Mouse (Mus musculus) layer of hippocampus, adult 18-20 months (tissue): Measurements from ENCODE around the gene Coro7. TPM values are rescaled to one million over a fixed set of nuclear protein-coding genes. Genes with fewer than 3 reads are reported as not detected.
A peak's percentile ranks its signal among the peaks of the same experiment; 100 is the strongest.
"Not testable (repeated sequence)": the region's sequence is repeated elsewhere in the genome, so short reads cannot be mapped to it uniquely, and the experiment has no call there.

ENCODE experiments used
- DNase-seq, 2 experiments: peaks; one replicate each; pipeline ENCODE4 v3.0.0; 2022; ENCODE audit warnings: low spot score in 2 of 2
- long read RNA-seq: library from polyadenylated mRNA; stranded (forward); transcript quantifications from one replicate; pipeline ENCODE4 v2.0.0, GENCODE M21; 2021
- total RNA-seq, 2 experiments: library from RNA; stranded (reverse); gene quantifications; 2 replicates each; pipeline ENCODE4 v1.2.3; 2021

Gene Coro7
- 10 to 100 TPM; 79.0 to 95.7 TPM for total RNA-seq
- long read RNA-seq, full-length matches to known transcripts: 46 of 119 reads
- long read RNA-seq, partial matches to known transcripts: 54 of 119 reads
- long read RNA-seq, other reads (novel, unspliced or antisense): 19 of 119 reads

GRCm38 (mm10) chr16:4679121-4680018 is at the start of gene Coro7:
Gene Coro7 (minus strand): TSS chr16:4679777.
- DNase-seq: peak; percentile 82 to 93

DNA sequence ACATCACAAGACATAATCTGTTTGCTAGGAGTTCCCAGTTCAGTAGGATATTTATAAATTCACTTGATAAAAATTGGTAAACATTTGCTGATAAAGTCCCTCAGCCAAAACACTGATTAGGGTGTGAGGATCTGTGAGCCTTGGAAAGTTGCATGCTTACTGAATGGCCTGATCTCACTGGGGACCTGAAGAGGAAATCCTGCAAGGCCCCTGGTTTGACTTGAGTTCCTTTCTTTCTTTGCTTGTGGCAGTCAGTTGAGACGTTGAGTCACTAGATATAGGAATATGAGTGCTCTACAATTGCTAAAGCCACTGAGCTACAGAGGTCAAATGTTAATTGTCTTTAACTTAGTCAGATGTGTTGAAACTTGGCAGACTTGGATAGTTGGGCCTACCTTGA is 48.4 kb upstream of the Coro7 start:
- no peak for DNase-seq

GRCm38 (mm10) chr16:4727526-4727925 is 47.9 kb upstream of the Coro7 start:
- DNase-seq: no peak

DNA sequence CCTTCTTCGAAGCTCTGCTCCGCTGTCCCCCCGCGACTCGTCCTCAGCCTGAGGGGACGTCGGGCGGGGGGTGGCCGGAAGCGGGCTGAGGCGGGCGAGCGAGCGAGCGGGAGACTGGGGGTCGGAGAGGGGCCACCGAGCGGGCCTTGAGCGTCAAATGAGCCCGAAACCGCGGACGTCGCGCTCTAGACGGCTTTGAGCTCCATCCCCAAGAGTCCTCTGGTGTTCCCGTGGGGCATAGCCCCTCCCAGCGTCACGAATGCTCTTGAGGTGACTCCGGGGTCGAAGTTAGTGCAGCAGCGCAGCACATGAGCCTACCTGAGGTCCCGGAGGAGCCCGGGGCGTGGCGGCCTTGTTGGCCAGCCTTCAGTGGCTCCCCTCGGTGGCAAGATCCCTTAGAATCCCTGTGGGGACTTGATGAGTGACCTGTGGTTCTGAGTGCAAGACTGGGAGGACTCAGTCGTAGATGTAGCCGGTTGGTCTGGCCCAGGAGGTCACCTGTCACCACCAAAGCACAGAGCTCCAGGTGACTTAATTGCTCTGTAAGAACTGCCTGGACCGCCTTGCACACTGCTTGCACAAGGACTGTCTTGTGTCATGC is 47.1 kb upstream of the Coro7 start:
- no peak for DNase-seq

DNA sequence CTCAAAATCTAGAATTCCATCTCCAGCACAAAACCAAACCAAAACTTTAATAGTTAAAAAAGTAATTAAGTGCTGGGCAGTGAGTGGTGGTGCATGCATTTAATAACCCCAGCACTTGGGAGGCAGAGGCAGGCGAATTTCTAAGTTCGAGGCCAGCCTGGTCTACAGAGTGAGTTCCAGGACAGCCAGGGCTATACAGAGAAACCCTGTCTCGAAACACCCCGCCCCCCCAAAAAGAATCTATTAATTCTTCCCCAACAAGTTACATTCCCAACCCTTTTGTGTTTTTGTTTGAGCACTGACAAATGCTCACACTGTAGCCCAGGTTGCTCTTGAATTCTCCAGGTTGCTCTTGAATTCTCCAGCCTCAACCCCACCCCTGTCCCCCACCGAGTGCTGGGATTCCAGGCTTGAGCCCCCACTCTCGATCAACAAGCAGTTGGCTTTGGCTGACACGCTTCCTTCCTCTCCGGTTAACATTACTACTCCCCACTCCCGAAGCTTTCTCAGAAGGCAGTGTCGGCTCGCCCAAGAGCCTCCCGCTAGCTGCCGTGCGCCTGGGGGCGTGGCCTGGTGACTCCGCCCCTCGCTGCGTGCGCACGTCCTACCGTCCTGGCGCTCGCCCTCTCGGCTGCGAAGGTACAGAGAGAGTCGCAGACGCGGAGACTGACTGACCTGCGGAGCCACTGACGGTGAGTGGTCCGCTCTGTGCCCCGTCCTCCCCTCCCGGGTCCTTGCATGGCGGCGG is 46.4 kb upstream of the Coro7 start, which contains the start of gene Hmox2:
TSS of gene Hmox2 (plus strand) at position 582 of the 748 bp plus-strand sequence.
- DNase-seq: peak; percentile 90 to 92

GRCm38 (mm10) chr16:4725266-4725665 is 45.7 kb upstream of the Coro7 start:
- no peak for DNase-seq

- DNase-seq: no peak
These were observed 43.3 kb upstream of the Coro7 start for GRCm38 (mm10) chr16:4722915-4723209.

GRCm38 (mm10) chr16:4722128-4722914 is 42.7 kb upstream of the Coro7 start:
- no peak for DNase-seq

GRCm38 (mm10) chr16:4718753-4719518 is 39.4 kb upstream of the Coro7 start, which contains the start of gene Nmral1:
Gene Nmral1 (minus strand): TSS chr16:4719356.
- peak in 1 of 2 experiments; percentile 77 for DNase-seq

DNA sequence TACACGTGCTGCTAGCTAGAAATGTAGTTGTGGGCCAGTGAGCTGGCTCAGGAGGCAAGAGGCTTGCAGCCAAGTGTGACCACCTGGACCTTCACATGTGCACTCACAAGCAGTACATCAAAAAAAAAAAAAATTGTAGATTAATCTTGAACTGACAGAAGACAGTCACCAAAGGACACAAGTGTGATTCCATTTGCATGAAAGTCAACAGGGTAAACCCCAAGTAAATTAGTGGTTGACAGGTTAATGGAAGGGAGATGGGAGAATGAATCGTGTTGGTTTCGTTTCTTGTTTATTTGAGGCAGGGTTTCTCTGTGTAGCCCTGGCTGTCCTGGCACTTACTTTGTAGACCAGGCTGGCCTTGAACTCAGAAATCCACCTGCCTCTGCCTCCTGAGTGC is 38.3 kb upstream of the Coro7 start:
- no peak for DNase-seq

GRCm38 (mm10) chr16:4713861-4714710 is 34.5 kb upstream of the Coro7 start:
- no peak for DNase-seq

DNA sequence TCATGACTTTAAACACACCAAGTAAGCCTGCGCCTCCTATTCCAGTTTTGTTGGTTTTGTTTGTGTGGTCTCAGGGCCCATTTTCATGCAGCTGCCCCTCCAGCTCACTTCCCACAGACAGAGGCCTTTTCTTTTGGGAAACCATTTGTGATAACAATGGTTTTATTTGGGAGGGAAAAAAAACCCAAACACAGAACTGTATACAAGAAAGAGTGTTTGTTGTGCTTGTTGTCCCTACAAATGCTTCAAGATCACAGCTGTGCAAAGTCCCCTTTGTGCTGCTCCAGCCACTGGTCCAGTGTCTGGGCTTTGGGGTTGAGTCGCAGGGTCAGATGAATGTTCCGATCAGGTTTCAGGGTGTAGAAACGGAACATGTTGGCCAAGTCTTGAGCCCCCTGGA is 31.6 kb upstream of the Coro7 start:
- peak in 1 of 2 experiments; percentile 28 for DNase-seq

DNA sequence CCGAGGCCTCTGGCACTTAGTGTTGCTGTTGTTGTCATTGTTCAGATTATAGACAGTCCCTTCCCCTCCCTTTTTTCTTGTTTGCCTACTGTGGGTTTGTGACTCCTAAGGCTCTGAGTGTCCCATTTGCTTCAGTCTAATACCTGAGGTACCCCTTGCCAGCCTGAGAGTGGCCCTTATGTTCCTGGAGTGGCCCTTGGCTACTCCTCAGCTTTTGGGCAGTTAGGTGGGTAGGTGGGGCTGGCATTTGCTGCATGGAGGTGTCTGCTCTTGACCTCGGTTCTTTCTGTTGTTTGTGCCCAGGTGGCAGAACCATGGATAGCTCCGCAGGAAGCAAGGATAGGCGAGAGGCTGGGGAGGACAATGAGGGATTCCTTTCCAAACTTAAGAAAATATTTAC is 26.0 kb upstream of the Coro7 start:
- no peak for DNase-seq

DNA sequence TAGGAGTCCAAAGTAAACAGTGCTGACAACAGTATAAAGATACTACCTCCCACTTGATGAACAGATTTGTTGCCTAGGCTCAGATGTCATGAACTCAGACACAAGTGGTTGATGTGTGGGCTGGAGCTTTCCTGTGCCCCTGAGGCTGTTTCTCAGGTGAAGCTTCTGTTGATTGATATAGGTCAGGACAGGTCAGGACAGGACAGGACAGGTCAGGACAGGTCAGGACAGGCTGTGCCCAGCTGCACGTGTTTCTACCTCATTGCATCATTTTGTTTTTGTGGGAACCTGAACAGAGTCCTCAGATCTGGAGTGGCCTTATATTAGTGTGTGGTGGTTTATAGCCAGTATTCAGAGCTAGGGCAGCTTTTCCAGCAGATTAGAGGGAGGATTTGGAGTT is 23.1 kb upstream of the Coro7 start:
- DNase-seq: no peak

DNA sequence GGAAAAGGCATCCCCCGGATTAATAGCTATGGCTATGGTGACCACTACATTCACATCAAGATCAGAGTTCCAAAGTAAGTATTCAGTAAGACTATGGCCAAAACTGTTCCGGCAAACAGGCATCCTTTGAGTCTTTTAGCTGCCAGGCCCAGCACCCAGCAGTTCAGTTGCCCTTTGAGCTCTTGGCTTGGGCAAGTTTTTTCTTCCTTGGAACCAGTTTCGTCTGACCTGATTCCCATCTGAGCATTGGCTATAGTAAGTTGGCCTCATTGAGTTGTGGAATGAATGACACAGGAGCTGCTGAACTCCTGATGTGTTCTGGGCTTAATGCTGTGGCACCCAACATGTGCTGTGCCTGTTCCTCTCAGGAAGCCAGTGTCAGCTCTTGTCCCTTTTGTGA is 21.6 kb upstream of the Coro7 start:
- no peak for DNase-seq

DNA sequence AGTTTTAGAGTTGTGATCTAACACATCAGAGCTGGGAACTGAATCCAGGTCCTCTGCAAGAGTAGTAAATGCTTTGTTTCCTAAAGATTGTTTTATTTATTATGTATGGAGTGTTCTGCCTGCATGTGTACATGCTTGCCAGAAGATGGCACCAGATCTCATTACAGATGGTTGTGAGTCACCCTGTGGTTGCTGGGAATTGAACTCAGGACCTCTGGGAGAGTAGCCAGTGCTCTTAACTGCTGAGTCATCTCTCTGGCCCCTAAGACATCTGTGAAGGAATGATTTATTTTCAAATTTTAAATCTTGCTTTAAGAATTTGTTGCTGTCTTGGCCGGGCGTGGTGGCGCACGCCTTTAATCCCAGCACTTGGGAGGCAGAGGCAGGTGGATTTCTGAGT is 9.8 kb upstream of the Coro7 start:
- not testable (repeated sequence) for DNase-seq

DNA sequence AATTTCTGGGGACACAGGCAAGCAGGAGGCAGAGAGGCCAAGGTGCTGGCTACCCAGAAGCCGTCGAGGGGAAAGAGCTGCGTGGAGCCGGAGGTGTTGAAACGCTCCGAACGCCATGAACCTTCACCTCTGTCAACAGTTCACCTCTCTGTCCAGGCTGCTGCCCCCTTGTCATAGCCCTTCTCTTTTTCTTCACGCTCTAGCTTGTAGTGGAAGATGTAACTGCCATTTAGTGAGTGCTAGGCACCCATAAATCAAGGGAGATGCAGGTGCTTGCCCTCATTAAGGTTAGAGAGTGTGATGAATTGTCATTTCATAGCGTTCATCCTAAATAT is 4.8 kb upstream of the Coro7 start:
- DNase-seq: no peak

GRCm38 (mm10) chr16:4683581-4684456 is 4.2 kb upstream of the Coro7 start:
- DNase-seq: peak; percentile 92 to 97
